Mouse (Mus musculus): ENCODE measurements around the gene Per1.

Gene Per1

DNA sequence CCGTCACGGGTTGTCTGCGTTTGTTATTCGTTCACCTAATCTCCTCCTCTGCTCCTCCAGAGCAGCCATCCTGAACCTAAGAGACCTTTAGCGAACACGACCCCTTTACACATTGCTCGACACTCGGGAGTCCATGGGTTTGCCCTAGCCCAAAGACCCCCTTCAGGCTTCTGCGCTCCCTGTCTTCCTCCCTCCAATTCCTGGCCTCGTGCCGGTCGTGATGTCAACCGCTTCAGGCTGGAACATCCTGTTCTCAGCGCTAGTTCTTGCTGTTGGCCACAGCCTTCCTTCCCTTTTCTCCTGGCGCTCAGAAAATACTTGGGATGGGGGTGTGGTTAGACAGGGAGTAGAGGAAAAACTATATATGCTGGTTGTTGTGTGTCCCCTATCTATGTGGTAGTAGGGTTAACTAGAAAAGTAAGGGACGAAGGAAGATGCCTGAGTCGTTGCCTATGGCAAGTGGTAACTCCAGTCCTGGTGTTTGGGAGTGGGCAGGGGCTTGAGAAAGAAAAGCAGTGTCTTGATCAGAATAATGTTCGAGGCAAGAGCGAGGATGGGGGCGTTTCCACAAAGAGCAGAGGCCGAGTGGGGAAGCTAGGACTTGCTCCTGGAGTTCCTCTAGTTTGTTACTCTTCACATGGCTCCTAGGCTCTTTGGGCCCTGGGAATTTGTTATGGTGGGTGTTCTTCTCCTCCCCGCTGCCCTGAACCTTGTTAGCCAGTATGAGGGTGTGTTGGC, 4.3 kb downstream of the Per1 start:
- no peak for DNase-seq (ENCODE audit: low spot score)

DNA sequence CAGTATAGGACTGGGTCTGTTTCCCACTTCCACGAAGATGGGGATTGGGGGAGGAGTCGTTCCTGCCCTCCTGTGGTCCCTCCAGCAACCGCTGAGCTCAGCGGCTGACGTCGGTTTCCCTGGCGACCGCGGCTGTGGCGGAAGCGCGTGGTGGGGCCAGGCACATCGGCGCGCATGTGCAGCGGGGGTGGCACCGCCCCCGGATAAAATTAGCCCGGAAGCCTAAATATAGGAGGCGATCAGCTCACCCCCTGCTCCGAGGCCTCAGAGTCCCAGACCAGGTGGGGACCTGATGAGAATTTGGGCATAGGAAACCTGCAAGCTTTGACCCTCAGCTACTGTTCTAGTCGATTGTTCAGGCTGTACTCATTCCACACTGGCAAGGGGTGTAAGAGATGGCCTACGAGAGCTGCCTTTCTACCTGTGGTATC, 4.9 kb downstream of the Per1 start:
- peak; percentile 91 for DNase-seq (ENCODE audit: low spot score)

DNA sequence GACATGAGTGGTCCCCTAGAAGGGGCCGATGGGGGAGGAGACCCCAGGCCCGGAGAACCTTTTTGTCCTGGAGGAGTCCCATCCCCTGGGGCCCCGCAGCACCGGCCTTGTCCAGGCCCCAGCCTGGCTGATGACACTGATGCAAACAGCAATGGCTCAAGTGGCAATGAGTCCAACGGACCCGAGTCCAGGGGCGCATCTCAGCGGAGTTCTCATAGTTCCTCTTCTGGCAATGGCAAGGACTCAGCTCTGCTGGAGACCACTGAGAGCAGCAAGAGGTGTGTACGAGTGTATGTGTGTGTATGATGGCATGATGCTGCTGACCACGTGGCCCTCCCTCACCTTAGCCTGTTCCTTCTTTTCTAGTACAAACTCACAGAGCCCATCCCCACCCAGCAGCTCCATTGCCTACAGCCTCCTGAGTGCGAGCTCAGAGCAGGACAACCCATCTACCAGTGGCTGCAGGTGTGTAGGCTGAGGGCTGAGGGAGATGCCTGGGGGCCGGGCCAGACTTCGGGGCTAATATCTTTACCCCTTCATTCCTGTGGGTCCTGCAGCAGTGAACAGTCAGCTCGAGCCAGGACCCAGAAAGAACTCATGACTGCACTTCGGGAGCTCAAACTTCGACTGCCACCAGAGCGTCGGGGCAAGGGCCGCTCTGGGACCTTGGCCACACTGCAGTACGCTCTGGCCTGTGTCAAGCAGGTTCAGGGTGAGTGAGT, 5.8 kb downstream of the Per1 start:
- no peak for DNase-seq (ENCODE audit: low spot score)

DNA sequence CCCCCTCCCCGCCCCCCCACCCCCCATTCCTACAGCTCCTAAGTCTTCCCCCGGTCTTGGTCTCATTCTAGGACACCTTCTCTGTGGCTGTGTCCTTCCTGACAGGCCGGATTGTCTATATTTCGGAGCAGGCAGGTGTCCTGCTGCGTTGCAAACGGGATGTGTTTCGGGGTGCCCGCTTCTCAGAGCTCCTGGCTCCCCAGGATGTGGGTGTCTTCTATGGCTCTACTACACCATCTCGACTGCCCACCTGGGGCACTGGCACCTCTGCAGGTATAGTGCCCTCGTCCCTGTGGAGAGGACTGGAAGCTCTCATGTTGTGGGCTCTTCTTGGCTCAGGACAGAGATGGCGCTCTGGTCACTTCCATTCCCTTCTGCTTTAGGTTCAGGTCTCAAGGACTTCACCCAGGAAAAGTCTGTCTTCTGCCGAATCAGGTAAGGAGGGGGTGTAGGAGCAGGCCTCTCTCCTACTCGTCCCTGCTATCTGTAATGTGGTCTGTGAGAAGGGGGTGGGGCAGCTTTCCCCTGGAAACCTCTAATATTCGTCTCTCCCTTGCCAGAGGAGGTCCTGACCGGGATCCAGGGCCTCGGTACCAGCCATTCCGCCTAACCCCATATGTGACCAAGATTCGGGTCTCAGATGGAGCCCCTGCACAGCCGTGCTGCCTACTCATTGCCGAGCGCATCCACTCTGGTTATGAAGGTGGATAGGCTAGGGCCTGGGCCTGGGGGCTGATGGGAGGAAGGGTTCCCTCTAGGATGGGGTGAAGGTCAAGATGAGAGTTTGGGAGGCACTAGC, 6.8 kb downstream of the Per1 start:
- no peak for DNase-seq (ENCODE audit: low spot score)

DNA sequence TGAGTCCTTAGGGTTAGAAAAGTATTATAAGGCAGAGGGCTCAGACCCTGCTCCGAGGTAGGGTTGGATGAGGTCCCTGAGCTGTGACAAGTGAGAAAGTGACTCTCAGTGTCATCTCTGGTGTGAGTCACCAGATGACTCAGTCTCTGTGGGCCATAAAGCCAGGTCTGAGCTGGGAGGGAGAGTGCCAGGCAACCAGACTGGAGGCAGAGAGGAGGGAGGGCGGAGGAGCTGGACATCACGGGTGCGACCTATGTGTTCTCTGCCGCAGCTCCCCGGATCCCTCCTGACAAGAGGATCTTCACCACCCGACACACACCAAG, 7.3 kb downstream of the Per1 start:
- no peak for DNase-seq (ENCODE audit: low spot score)

DNA sequence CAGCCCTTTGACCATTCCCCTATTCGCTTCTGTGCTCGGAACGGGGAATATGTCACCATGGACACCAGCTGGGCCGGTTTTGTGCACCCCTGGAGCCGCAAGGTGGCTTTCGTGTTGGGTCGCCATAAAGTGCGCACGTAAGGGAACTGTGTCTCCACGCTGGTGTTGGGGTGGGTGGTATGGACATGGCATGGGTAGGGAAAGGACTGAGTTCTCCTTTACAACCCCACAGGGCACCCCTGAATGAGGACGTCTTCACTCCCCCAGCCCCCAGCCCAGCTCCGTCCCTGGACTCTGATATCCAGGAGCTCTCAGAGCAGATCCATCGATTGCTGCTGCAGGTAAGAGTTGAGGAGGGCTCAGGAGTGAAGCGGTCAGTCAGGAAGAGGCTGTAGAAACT, 8.1 kb downstream of the Per1 start:
- DNase-seq (ENCODE audit: low spot score) = no peak

DNA sequence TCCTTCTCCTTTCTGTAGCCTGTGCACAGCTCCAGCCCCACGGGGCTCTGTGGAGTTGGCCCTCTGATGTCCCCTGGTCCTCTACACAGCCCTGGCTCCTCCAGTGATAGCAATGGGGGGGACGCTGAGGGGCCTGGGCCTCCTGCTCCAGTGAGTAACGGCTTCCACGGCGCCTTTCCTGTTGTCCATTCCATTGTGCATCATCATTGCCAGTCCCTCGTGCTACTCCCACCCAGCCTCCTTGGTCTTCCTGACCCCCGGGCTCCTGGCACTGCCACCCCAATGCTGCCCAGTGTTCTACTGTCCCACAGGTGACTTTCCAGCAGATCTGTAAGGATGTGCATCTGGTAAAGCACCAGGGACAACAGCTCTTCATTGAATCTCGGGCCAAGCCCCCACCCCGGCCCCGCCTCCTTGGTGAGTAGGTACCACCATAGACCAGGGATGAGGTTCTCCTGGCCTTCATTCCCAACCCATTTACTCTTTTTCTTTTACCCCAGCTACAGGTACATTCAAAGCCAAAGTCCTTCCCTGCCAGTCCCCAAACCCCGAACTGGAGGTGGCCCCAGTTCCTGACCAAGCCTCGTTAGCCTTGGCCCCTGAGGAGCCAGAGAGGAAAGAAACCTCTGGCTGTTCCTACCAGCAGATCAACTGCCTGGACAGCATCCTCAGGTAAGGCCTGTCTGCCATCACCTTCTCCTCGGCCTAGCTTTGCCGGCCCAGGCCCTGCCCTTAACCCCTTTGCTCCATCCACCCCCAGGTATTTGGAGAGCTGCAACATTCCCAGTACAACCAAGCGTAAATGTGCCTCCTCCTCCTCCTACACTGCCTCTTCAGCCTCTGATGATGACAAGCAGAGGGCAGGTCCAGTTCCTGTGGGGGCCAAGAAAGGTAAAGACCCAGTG, 8.8 kb downstream of the Per1 start:
- DNase-seq (ENCODE audit: low spot score) = no peak

DNA sequence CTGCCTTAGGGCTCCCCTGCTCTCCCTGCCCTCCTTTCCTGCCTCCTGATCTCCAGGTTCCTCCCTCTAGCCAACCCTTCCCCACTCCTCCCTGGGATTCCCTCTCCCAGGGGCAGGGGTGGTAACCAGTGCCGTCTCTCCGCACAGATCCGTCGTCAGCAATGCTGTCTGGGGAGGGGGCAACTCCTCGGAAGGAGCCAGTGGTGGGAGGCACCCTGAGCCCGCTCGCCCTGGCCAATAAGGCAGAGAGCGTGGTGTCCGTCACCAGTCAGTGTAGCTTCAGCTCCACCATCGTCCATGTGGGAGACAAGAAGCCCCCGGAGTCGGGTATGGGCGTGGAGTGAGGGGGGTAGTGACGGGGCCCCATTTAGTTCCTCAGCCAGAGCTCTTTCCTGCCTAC, 9.5 kb downstream of the Per1 start:
- no peak for DNase-seq (ENCODE audit: low spot score)

DNA sequence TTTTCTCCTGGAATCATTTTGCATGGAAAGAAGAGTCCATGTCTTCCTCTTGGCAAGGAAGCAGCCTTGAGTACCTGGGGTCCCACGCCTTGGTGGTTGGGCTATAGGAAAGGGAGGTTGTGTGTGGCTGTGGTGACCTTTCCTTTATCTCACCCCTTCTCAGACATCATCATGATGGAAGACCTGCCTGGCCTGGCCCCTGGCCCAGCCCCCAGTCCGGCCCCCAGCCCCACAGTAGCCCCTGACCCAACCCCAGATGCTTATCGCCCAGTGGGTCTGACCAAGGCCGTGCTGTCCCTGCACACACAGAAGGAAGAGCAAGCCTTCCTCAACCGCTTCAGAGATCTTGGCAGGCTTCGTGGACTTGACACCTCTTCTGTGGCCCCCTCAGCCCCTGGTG, 10.2 kb downstream of the Per1 start:
- no peak for DNase-seq (ENCODE audit: low spot score)

DNA sequence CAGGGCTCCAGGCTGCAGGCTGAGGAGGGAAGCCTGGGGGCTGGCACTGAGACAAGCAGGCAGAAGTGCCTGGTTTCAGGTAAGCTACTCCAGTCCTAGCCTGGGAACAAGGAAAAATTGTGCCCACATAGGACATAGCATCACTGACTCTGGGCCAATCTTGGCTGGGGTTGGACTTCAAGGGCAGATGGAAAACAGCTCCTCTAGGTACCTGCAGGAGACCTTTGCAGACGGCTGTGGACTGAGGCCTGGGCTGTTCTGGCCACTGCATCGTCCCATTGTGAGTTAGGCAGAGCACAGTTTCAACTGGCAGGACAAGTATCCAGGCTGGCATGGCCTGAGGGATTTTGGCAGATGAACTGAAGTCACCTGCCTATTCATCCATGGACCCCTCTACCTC, 10.8 kb downstream of the Per1 start:
- DNase-seq (ENCODE audit: low spot score) = no peak

DNA sequence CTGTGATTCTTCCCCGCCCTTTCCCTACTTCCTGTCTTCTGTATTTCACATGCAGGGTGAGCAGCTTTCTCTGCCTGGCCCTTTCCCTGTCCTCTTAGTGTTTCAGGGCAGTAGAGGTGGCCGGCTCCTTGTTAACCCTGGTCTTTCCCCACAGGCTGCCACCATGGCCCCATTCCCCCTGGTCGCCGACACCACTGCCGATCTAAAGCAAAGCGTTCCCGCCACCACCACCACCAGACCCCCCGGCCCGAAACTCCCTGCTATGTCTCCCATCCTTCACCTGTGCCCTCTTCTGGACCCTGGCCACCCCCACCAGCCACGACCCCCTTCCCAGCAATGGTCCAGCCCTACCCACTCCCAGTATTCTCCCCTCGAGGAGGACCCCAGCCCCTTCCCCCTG, 11.3 kb downstream of the Per1 start:
- DNase-seq (ENCODE audit: low spot score) = no peak

DNA sequence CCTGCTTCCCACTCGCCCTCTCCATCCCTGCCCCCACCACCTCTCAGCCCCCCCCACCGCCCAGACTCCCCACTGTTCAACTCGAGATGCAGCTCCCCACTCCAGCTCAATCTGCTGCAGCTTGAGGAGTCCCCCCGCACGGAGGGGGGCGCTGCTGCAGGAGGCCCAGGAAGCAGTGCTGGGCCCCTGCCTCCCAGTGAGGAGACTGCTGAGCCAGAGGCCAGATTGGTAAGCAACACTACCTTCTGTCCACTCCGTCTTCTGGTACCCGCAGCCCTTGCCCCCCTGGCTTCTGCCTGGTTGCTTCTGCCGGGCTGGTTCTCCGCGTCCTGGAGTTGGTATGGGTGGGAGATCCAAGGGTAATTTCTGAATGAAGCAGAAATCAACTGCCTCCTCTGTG, 11.8 kb downstream of the Per1 start:
- DNase-seq (ENCODE audit: low spot score) = no peak

DNA sequence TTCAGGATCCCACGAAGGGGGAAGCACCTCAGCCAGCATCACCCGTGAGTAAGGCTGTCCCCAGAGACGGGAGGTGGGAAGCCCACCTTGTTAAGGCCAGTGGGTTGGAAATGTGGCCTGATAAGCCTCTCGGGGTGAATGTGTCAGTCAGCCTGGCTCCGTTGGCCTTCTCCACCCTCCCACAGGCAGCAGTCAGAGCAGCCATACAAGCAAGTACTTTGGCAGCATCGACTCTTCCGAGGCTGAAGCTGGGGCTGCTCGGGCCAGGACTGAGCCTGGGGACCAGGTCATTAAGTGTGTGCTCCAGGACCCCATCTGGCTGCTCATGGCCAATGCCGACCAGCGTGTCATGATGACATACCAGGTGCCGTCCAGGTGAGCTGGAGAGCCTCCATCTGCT, 12.7 kb downstream of the Per1 start:
- DNase-seq (ENCODE audit: low spot score) = no peak

DNA sequence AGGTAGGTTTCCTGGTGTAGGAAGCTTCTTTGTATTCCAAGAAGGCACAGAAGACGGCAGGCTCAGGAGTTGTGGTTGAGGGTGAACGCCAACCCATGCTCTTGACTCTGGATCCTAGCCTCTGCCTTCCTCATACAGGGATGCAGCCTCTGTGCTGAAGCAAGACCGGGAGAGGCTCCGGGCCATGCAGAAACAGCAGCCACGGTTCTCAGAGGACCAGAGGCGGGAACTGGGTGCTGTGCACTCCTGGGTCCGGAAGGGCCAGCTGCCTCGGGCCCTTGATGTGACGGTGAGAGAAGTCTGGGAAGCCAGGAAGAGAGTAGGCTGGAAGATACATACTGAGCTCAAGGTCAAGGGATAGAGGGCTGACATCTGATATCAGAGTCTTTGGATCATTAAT, 13.2 kb downstream of the Per1 start:
- DNase-seq (ENCODE audit: low spot score) = no peak

DNA sequence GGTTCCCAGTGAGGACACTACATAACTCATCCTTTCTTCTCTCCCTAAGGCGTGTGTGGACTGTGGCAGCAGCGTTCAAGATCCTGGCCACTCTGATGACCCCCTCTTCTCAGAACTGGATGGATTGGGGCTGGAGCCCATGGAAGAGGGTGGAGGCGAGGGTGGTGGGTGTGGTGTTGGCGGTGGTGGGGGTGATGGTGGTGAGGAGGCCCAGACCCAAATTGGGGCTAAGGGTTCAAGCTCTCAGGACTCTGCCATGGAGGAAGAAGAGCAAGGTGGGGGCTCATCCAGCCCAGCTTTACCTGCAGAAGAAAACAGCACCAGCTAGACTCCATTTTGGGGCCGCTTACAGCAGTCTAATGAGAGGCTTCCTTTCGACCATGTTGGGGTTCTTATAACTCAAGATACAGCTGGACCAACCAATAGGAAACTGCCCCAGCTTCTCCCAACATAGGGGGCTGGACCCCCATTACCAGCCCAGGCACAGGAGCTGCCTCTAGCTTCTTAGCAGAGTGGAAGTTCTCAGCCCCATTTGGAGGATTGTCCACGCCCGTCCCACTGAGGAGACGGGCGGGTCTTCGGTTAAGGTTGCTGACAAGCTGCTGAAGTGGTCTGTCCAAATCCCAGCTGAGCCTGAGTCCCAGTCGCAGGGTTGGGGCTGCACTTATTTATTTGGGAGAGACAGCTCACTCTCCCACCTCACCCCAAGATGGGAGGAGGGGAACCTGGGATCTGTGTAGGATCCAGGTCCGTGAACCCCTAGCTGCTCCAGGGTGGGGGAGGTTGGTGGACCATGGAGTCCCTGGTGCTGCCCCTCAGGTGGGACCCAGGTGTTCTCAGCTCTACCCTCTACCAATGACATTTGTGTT, 14.2 kb downstream of the Per1 start:
- no peak for DNase-seq (ENCODE audit: low spot score)

DNA sequence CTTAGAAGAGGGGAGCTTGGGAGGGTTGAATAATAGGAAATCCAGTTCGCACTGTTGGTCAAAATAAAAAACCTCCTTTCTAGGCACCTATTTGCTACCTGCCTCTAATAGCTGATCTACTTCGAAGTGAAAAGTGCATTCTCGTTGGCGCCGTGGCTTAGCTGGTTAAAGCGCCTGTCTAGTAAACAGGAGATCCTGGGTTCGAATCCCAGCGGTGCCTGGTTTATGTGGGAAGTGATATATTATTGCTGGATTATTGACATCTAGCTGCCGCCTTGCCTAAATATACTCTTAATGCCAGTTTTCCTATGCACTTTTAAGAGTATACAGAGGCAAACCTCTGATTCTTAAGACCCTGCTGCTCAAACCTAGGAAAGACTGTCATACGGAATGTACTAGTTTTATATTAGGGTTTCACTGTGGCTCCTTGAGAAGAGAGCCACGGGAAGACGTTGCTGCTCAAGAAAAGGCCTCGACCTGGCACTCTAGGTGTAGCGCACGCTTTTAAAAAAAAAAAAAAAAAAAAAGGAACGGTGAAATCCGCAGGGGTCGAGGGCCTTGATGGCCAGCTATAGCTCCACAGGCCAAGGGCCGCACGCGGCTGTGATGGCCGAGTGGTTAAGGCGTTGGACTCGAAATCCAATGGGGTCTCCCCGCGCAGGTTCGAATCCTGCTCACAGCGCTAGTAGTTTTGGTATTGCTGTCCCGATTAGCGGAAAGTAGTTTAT, 15.5 kb downstream of the Per1 start:
- DNase-seq (ENCODE audit: low spot score) = peak; percentile 96

DNA sequence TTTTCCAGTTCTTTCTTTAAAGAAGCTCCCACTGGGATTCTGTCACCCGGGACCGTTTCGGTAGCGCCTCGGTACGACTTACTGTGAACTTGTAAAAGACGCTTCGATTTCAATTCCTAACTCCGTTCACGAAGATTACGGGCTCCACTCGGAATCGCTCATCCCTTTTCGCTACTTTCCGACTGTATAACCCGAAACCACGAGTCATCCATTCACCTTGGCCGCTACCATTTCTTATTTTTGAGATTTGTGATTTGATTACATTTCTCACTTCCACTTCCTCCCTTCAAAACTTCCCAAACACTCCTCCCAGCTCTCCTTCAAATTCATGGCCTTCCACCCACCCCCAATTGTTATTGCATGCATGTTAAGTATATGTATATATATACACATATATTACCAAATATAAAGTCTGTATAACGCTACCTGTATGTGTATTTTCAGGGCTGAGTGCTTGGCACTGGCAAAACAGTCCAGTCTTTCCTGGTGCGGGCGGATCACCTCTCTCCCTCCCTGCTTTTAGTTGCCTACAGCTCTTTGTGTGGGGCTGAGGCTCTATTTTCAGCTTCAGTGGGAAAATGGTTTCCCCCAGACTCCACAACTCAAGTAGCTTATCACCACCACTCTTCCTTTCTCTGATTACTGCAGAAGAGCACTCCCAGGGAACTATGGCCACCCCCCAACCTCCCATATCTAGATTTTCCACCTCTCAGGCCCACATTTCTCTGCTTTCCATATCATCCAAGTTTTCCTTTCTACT, 16.2 kb downstream of the Per1 start:
- peak; percentile 42 for DNase-seq (ENCODE audit: low spot score)

DNA sequence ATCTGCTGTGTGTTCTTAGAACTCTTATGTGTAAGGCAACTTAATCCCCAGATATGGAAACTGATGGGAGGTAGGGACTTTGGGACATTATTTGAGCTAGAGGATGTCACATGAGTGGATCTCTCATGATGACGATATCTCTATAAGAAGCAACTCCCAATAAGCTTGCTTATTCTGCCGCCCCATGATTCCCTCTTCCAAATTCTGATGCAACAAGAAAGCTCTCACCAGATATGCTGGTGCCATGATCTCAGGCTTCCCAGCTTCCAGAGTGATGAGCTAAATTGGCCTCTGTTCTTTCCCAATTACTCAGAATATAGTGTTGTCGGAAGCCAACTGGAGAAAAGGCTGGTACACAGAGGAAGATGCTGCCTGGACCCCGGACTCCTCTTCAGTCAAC, 16.8 kb downstream of the Per1 start:
- DNase-seq (ENCODE audit: low spot score) = no peak

DNA sequence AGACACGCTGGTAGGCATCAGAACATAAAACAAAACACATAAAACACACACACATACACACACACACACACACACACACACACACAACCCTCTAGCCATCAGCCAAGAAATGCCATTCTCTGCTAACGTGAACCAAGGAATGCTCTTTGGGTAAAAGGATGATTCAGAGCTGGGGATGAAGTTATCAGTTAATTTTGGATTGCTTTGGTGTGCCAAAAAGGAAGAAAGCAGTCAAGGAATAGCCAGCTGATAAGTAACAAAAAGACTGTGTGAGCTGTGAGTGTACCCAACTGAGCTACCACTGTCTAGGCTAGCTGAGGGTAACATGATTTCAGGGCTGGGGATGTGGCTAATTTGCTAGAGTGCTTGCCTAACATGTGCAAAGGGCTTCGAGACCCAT, 19.0 kb downstream of the Per1 start:
- DNase-seq (ENCODE audit: low spot score) = no peak

DNA sequence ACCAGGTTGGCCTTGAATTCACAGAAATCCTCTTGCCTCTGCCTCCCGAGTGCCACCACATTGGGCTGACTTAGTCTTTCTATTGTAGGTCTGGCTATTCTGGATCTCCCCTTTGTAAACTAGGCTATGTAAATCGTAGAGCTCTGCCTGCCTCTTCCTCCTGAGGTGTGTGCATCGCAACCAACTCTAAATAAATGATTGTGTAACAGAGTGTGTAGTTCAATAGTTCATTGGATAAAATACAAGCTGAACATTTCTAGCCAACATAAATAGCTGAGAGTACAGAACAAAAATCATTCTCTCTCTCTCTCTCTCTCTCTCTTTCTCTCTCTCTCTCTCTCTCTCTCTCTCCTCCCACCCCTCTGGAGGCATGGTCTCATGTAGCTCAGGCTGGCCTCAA, 19.6 kb downstream of the Per1 start:
- no peak for DNase-seq (ENCODE audit: low spot score)

Data from embryo, embryonic 10 days (tissue).